Mouse (Mus musculus) E14TG2a.4 (cell line): ENCODE measurements at regions not wholly inside any gene's neighbourhood (a gene's known extent, or its start where the extent isn't known, plus 50 kb on each side); places are given as distances from the start of the nearest gene placed in this dataset.

ENCODE experiments used
- CTCF ChIP-seq: conservative IDR thresholded peaks from 2 replicates; pipeline ENCODE4 v1.5.1; 2014; ENCODE audit warnings: low read length
- POU5F1 ChIP-seq: IDR thresholded peaks from 2 replicates; pipeline ENCODE4 v1.6.1; 2014; ENCODE audit warnings: low read length, borderline replicate concordance

DNA sequence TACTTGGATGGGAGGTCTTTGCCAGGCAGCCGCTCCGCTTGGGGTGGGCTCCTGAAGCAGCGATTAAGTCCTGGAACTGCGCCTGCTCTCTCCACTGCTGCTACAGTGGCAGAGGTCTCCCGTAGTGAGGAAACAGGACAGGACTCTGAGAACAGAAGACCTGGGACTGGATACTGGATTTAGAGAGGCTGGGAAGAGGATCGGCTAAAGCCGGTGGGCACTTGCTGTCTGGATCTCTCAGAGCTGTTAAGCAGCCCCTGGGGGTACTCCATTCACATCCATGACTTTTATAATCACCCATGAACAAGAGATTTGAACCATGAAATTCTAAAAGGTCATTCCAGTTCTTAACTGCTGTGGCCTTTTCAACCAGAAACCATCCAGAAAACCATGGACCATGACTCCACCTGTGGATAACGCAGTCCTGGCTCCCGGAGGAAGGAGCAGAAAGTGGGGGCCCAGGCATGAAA is 135.4 kb upstream of the Kctd3 start:
- no peak for TF ChIP-seq CTCF
- TF ChIP-seq POU5F1: no peak
